Mouse (Mus musculus): ENCODE data around the gene Myd88. TPM values are rescaled to one million over a fixed set of nuclear protein-coding genes. Genes with fewer than 3 reads are reported as not detected.

Gene Myd88
- polyA plus RNA-seq, 1 experiment from 2014 or later, result 5.6 TPM

DNA sequence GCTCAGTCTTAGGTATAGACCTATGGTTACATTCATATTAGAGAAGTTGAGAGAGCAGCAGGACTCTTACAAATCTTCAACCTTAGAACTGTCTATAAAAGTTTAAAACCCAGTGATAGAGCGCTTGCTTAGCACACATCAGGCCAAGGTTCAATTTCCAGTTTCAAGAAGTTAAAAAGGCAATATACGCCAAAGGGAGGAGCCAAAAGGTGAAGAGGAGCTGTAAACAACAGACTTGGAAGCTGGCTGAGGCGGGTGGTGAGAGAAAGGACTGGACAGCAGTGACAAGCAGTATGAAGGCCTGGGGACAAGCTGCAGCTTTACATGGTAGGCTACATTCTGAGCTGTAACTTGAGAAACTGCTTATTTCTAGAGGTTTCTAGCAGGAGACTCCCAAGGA lies 42.6 kb downstream of the Myd88 start:
- no peaks in the 10 kb centered on the region for H3K27me3 ChIP-seq (ENCODE audit: control insufficient read depth, insufficient read depth, low read length)
- H3K27ac ChIP-seq (replicated peaks; ENCODE audit: low read depth, low read length), result no peak overlapping the region
- WGBS, result 95% methylated on average over 3 of the region's 3 CpGs
- no peak overlapping the region for H3K9ac ChIP-seq (replicated peaks; ENCODE audit: low read length)
- H3K4me2 ChIP-seq (ENCODE audit: low read length), result no peak overlapping the region
- ATAC-seq (ENCODE audit: low FRiP score, low TSS enrichment) (no peak), DNase-seq (no peak)
- no peak overlapping the region for H3K4me3 ChIP-seq (replicated peaks; ENCODE audit: low read depth, low read length)
- H3K36me3 ChIP-seq (ENCODE audit: control insufficient read depth, insufficient read depth, low read length), result peaks cover 15% of the 10 kb centered on the region; the same call in 1 of the 2 replicates
- H3K9me3 ChIP-seq (ENCODE audit: control insufficient read depth, low read length), result no peaks in the 10 kb centered on the region
- H3K4me1 ChIP-seq (ENCODE audit: control insufficient read depth, insufficient read depth, low read length), result no peaks in the 10 kb centered on the region

GRCm38 (mm10) chr9:119297696-119298095 lies 43.5 kb downstream of the Myd88 start:
- H3K27ac ChIP-seq (replicated peaks; ENCODE audit: low read depth, low read length), result no peak overlapping the region
- H3K9ac ChIP-seq (replicated peaks; ENCODE audit: low read length), result no peak overlapping the region
- DNase-seq (no peak), ATAC-seq (ENCODE audit: low FRiP score, low TSS enrichment) (no peak)
- no peak overlapping the region for H3K4me2 ChIP-seq (ENCODE audit: low read length)
- no peaks in the 10 kb centered on the region for H3K4me1 ChIP-seq (ENCODE audit: control insufficient read depth, insufficient read depth, low read length)
- WGBS, result 90% methylated on average over 6 of the region's 6 CpGs
- H3K36me3 ChIP-seq (ENCODE audit: control insufficient read depth, insufficient read depth, low read length), result peaks cover 15% of the 10 kb centered on the region; the same call in 1 of the 2 replicates
- H3K9me3 ChIP-seq (ENCODE audit: control insufficient read depth, low read length), result no peaks in the 10 kb centered on the region
- no peaks in the 10 kb centered on the region for H3K27me3 ChIP-seq (ENCODE audit: control insufficient read depth, insufficient read depth, low read length)
- no peak overlapping the region for H3K4me3 ChIP-seq (replicated peaks; ENCODE audit: low read depth, low read length)

DNA sequence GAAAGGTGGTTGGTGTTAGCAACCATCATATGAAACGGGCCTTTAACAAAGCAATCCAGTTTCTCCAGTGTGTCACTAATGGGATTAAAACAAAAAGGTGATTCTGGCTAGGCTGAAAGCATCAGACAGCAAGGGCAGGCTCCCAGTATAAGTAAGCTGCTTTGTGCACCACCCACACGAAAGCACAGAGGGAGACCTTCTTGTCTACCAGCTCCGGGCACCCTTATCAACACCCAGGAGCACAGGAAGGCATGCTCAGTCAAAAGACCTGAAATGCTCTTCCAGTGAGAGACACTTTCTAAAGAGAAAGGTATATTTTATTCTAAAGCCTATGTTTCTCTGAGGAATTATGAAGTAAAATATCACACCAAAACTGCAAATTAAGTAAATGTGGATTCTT lies 50.4 kb downstream of the Myd88 start:
- Histone ChIP-seq H3K4me3 (replicated peaks; ENCODE audit: low read depth, low read length) (no peak overlapping the region), H3K9me3 (ENCODE audit: control insufficient read depth, low read length) (no peaks in the 10 kb centered on the region), H3K4me1 (ENCODE audit: control insufficient read depth, insufficient read depth, low read length) (no peaks in the 10 kb centered on the region), H3K9ac (replicated peaks; ENCODE audit: low read length) (no peak overlapping the region), H3K27me3 (ENCODE audit: control insufficient read depth, insufficient read depth, low read length) (no peaks in the 10 kb centered on the region), H3K4me2 (ENCODE audit: low read length) (no peak overlapping the region), H3K27ac (replicated peaks; ENCODE audit: low read depth, low read length) (no peak overlapping the region), H3K36me3 (ENCODE audit: control insufficient read depth, insufficient read depth, low read length) (no peaks in the 10 kb centered on the region)
- 72% methylated on average over 3 of the region's 3 CpGs for WGBS
- no peak for ATAC-seq (ENCODE audit: low FRiP score, low TSS enrichment)
- DNase-seq, result no peak

Other genes with a start within 250 kb of the Myd88 start
- 13.6 and 17.0 TPM in 2 replicates for gene Plcd1, start 247.9 kb downstream of the Myd88 start, polyA plus RNA-seq (2014; fragmentation: Nextera tagmentation; extraction: Ambion mirVana)
- 0.27 and 1.2 TPM in 2 replicates for gene Dlec1, start 238.9 kb downstream of the Myd88 start, polyA plus RNA-seq (2014; fragmentation: Nextera tagmentation; extraction: Ambion mirVana)
- gene Acaa1b, start 184.3 kb downstream of the Myd88 start, polyA plus RNA-seq (2014; fragmentation: Nextera tagmentation; extraction: Ambion mirVana), result 1.2 and 2.8 TPM in 2 replicates
- not detected in 2 replicates for gene Gm47289, start 182.2 kb downstream of the Myd88 start, polyA plus RNA-seq (2014; fragmentation: Nextera tagmentation; extraction: Ambion mirVana)
- 0.12 TPM in 1 of 2 replicates, not detected in the other for gene Slc22a13, start 132.3 kb downstream of the Myd88 start, polyA plus RNA-seq (2014; fragmentation: Nextera tagmentation; extraction: Ambion mirVana)
- gene Oxsr1, start 19.0 kb downstream of the Myd88 start, polyA plus RNA-seq (2014; fragmentation: Nextera tagmentation; extraction: Ambion mirVana), result 13.0 and 18.2 TPM in 2 replicates
- 85.4 and 92.0 TPM in 2 replicates for gene Acaa1a, start 1.7 kb downstream of the Myd88 start, polyA plus RNA-seq (2014; fragmentation: Nextera tagmentation; extraction: Ambion mirVana)
- 1.5 and 2.4 TPM in 2 replicates for gene Xylb, start 16.0 kb upstream of the Myd88 start, polyA plus RNA-seq (2014; fragmentation: Nextera tagmentation; extraction: Ambion mirVana)
- not detected in 2 replicates for gene Slc22a14, start 24.1 kb upstream of the Myd88 start, polyA plus RNA-seq (2014; fragmentation: Nextera tagmentation; extraction: Ambion mirVana)
- gene Acvr2b, start 60.7 kb upstream of the Myd88 start, polyA plus RNA-seq (2014; fragmentation: Nextera tagmentation; extraction: Ambion mirVana), result 69.3 and 69.9 TPM in 2 replicates
- 51.2 and 56.0 TPM in 2 replicates for gene Exog, start 103.5 kb upstream of the Myd88 start, polyA plus RNA-seq (2014; fragmentation: Nextera tagmentation; extraction: Ambion mirVana)
- gene Scn5a, start 237.6 kb upstream of the Myd88 start, polyA plus RNA-seq (2014; fragmentation: Nextera tagmentation; extraction: Ambion mirVana), result 0.11 and 0.32 TPM in 2 replicates